Mouse (Mus musculus) left cerebral cortex, postnatal 4 days (tissue): ENCODE results near the gene Prss32. TPM values are rescaled to one million over a fixed set of nuclear protein-coding genes. Genes with fewer than 3 reads are reported as not detected.
"Not testable (repeated sequence)": the region's sequence is repeated elsewhere in the genome, so short reads cannot be mapped to it uniquely, and the experiment has no call there.

Source experiments
- DNase-seq: peaks from one replicate; pipeline ENCODE4 v3.0.0-alpha.2; 2022
- intact Hi-C: fragments of 180-260 bp; cut with DNase I; formaldehyde crosslinking; loops from one replicate; pipeline ENCODE4 v1.15.1; 2025
- total RNA-seq, 2 experiments: library from RNA; stranded (reverse); gene quantifications; 2 replicates each; pipeline ENCODE4 v1.2.3; 2021

The Prss32 gene
- total RNA-seq, 2 experiments from 2014 or later, result 0.74 to 1.4 TPM

DNA sequence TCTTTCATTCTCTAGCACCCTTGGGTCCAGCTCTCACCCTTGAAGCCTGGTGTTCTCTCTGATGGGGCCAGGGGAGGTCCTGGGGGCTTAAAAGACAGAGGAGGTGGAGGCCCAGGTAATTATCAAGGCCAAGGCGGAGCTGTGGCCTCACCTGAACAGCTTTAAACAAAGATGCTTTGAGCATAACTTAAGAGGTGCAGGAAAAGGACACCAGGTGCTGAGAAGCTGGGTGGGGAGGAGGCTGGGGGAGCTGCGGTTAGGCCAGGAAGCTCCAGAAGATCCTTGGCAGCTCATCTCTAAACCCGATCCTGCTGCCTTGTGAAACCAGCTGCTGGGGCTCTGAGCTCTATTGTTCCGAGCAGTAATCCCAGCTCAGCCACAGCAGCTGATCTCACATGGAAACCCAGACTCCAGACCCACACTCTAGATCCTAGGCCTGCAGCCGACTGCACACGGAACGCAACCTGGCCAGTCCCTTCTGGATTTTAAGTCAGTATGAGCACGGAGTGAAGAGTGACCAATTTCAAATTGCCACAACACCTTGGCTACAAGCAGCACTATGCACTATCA is 7.6 kb upstream of the Prss32 start, which contains the start of gene Prss33:
Prss33 (minus strand) TSS at position 51 of the 570 bp plus-strand sequence.
- no peak for DNase-seq
- intact Hi-C loops, result no loop called here

- intact Hi-C loops, result no loop called here
- DNase-seq, result peak; percentile 58
Measured at GRCm38 (mm10) chr17:23841145-23841544, 2.5 kb upstream of the Prss32 start.

DNA sequence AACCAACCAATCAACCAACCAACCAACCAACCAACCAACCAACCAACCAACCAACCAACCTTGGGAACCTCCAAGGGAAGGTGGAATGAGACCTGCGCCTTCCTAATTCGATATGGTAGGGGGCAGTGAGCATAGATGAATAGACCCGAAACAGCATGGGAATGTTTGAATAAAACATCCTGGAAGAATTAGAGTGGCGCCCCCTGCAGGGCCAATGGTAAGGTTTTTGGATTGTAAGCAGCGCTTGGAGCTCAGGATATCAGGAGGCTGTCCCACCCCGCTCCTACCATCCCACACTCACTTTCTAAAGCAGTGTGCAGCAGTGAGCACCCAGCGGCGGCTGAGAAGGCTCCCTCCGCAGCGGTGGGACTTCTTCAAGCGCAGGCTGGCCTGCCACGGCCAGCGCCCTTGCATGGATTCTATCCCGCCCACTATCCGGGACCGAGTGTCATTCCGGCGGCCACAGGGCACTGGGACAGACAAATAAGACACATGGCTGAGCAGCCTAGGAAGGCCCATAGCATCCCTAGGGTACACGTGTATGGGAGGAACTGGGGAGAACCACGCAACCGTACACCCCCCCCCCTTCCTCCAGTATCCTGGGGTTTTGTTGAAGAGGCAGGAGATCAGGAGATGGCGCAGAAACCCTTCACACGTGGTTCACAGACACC is 379 bp upstream of the Prss32 start:
- no peak for DNase-seq
- intact Hi-C loops, result no loop called here

DNA sequence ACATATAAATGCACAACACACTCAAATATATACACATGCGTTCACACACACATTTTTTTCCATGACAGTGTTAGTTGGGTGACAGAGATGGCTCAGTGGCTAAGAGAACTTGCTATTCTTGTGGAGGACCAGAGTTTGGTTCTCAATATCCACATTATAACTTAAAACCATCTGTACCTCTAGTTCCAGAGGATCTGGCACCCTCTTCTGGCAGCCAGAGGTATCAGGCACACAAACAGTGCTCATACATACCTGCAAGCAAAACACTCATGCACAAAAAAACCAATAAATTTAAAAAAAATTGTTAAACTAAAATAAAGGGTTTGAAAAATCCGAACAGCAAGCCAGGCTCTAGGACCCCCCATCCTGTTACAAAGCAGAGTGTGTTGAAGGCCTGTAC is 6.4 kb downstream of the Prss32 start:
- intact Hi-C loops, result loop anchor here (5.0 kb wide), 1 partner anchor 112 kb away; no protein-coding TSS in a partner anchor

GRCm38 (mm10) chr17:23850853-23851749 is 7.4 kb downstream of the Prss32 start:
- peak; percentile 69 for DNase-seq
- intact Hi-C loops, result loop anchor here (5.0 kb wide), 1 partner anchor 111 kb away; no protein-coding TSS in a partner anchor

More for the DNA sequence above, 6.4 kb downstream of the Prss32 start:
- no peak for DNase-seq

DNA sequence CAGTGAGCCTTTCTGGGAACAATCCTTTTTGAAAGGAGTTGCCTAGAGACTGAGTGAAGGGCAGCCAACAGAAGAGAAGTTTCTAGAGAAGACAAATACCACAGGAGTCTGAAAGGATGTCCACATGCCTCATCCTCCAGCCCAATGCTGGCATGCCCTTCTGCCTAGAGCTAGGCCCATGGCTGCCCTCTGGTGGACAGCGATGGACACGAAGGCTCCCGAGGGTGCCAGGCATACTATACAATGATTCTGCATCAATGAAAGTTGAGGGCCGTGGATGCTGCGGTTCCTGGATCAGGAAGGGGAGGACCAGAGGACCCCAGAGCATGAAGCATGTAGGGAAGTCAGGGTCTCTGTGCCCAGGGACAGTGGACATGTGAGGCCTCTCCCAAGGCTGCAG is 9.6 kb downstream of the Prss32 start:
- intact Hi-C loops, result loop anchor here (5.0 kb wide), 1 partner anchor 109 kb away; no protein-coding TSS in a partner anchor

GRCm38 (mm10) chr17:23854229-23854765 is 10.6 kb downstream of the Prss32 start:
- intact Hi-C loops, result loop anchor here (5.0 kb wide), 1 partner anchor 108 kb away; no protein-coding TSS in a partner anchor

More for the DNA sequence above, 9.6 kb downstream of the Prss32 start:
- DNase-seq, result peak; percentile 77

GRCm38 (mm10) chr17:23857193-23857592 is 13.5 kb downstream of the Prss32 start:
- DNase-seq, result no peak
- intact Hi-C loops, result no loop called here

More at GRCm38 (mm10) chr17:23854229-23854765, 10.6 kb downstream of the Prss32 start:
- DNase-seq, result no peak

GRCm38 (mm10) chr17:23857913-23858312 is 14.3 kb downstream of the Prss32 start:
- DNase-seq, result no peak
- intact Hi-C loops, result no loop called here

GRCm38 (mm10) chr17:23862926-23863325 is 19.3 kb downstream of the Prss32 start:
- DNase-seq, result no peak
- intact Hi-C loops, result no loop called here

DNA sequence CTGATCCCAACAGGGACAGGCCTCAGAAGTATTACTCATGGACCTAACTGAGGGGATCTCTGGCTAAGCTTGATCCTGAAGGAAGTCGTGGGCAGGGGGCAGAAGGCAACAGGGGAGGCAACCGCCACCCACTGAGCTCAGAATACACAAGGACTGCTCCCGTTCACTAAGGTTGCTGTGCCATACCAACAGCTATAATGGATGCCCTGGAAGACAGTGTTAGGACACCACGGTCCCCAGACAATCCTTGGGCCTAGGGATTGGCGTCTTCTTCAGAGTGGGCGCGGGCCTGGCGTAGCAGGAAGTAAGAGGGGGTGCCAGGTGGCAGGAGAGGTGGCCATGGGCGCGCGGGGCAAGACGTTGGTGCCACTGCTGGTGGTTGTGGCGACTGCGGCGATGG is 24.1 kb downstream of the Prss32 start, which contains the start of gene Prss21:
Prss21 (plus strand) TSS at position 301 of the 400 bp plus-strand sequence.
- intact Hi-C loops, result no loop called here
- DNase-seq, result no peak

GRCm38 (mm10) chr17:23868513-23868912 is 24.9 kb downstream of the Prss32 start:
- no peak for DNase-seq
- intact Hi-C loops, result no loop called here

DNA sequence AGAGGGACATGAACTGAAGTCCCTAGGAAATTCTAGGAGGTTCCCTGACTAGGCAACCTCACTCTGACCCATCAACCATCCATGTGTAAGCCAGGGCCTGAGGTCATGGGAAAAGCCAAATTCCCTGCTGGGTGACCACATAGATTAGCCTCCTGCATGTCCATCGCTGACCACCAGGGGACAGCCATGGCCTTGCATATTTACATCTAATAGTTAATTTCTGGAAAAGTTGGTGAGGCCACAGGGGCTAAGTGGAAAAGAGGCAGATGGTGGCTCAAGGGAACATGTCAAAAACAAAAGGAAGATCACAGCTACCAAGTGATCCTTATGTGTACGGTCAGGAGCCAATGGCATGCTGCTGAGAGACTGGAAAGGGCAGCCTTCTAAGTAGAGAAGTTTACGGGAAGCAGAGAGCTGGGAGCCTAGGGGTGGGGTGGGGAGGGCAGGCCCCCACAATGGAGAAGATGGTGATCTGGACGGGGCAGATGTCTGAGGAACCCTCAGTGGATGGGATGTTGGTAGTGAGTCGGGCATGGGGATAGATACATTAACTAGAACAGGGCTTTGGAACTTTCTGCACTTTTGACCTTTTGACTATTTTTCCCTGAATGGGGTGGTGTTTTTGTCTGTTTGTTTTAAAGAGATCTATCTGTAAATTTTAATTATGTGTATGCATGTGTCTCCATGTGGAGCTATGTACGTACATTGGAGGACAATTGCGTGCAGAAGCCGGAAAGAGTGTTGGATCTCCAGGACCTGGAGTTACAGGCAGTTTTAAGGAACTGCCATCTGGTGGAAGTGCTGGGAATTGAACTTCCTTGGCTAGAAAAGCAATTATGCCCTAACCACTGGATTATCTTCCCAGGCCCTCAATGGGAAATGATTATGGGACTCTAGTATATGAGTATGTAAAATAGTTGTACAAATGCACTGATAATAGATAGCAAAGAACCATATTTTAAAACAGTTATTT is 30.5 kb downstream of the Prss32 start:
- peak; percentile 59 for DNase-seq

GRCm38 (mm10) chr17:23876741-23877140 is 33.1 kb downstream of the Prss32 start:
- intact Hi-C loops, result no loop called here
- peak; percentile 28 for DNase-seq

More for the DNA sequence above, 30.5 kb downstream of the Prss32 start:
- intact Hi-C loops, result no loop called here

DNA sequence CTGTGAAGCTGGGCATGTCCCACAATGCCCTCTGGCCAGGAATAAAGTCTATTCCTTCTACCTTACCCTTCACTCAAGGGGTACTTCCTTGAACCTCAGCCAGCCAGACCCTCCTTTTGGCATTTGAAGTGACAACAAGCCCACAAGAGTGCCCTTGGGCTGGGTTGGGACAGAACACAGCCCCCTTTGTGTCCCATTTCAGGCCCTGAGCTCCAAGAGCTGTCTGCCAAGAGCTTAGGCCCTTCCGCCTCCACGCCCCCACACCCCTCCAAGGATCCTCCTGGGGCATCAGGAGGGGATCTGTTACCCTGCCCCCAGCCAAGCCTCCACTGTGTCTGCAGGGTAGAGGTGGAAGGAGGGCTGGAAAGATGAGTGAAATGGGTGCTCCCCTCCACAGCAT is 33.5 kb downstream of the Prss32 start:
- intact Hi-C loops, result no loop called here
- peak; percentile 23 for DNase-seq

- intact Hi-C loops, DNase-seq: not testable (repeated sequence)
Measured at GRCm38 (mm10) chr17:23880576-23880975, 36.9 kb downstream of the Prss32 start, which contains the start of the genes Dcpp1 and Dcpp2. TSS of gene Dcpp1 (plus strand) at chr17:23880876. TSS of gene Dcpp2 (plus strand) at chr17:23880880.
